Mouse (Mus musculus) heart, embryonic 14.5 days (tissue): ENCODE data around the gene Slc17a8. TPM values are rescaled to one million over a fixed set of nuclear protein-coding genes. Genes with fewer than 3 reads are reported as not detected.
A peak's percentile ranks its signal among the peaks of the same experiment; 100 is the strongest.

ENCODE experiments used
- ATAC-seq: fragments of 200-750 bp; cut with Nextera tagmentation; 2 replicates; pipeline ENCODE4 v1.8.0; 2017; ENCODE audit warnings: low read depth, moderate TSS enrichment; ENCODE audit not compliant: insufficient number of reproducible peaks, insufficient read depth, low FRiP score
- H3K27ac ChIP-seq, 2 experiments: fragments of 200-500 bp in 1 of 2; fragments of 300-500 bp in 1 of 2; sonication (generic) in 1 of 2; replicated peaks in 1 of 2; 2 replicates each; pipeline ENCODE4 v1.5.1; 2012 to 2014; ENCODE audit warnings: low read depth in 2 of 2, low read length in 2 of 2, control low read depth in 1 of 2, mild to moderate bottlenecking in 1 of 2, mixed read lengths in 1 of 2; ENCODE audit not compliant: control insufficient read depth in 1 of 2, insufficient read depth in 1 of 2
- H3K27me3 ChIP-seq: fragments of 300-500 bp; sonication (generic); 2 replicates; pipeline ENCODE4 v1.6.1; 2014; ENCODE audit warnings: mild to moderate bottlenecking, low read length, control low read depth; ENCODE audit not compliant: control insufficient read depth, insufficient read depth
- H3K36me3 ChIP-seq: fragments of 300-500 bp; sonication (generic); 2 replicates; pipeline ENCODE4 v1.6.1; 2014; ENCODE audit warnings: mild to moderate bottlenecking, control low read depth, low read length, mixed read lengths; ENCODE audit not compliant: control insufficient read depth, insufficient read depth
- H3K4me1 ChIP-seq, 2 experiments: fragments of 200-500 bp in 1 of 2; fragments of 300-500 bp in 1 of 2; sonication (generic) in 1 of 2; 2 replicates each; pipeline ENCODE4 v1.6.1; 2012 to 2014; ENCODE audit warnings: low read length in 2 of 2, control low read depth in 1 of 2, mixed read lengths in 1 of 2; ENCODE audit not compliant: control insufficient read depth in 2 of 2, insufficient read depth in 2 of 2
- H3K4me2 ChIP-seq: fragments of 300-500 bp; sonication (generic); 2 replicates; pipeline ENCODE4 v1.6.1; 2014; ENCODE audit warnings: mild to moderate bottlenecking, low read length
- H3K4me3 ChIP-seq, 2 experiments: fragments of 200-500 bp in 1 of 2; fragments of 300-500 bp in 1 of 2; sonication (generic) in 1 of 2; 2 replicates each; pipeline ENCODE4 v1.5.1; 2012 to 2014; ENCODE audit warnings: low read length in 2 of 2, mild to moderate bottlenecking in 2 of 2, control low read depth in 1 of 2, low read depth in 1 of 2, moderate library complexity in 1 of 2; ENCODE audit not compliant: control insufficient read depth in 1 of 2, insufficient read depth in 1 of 2
- H3K9ac ChIP-seq: fragments of 300-500 bp; sonication (generic); 2 replicates; pipeline ENCODE4 v1.6.1; 2014; ENCODE audit warnings: mild to moderate bottlenecking, low read length
- H3K9me3 ChIP-seq: fragments of 300-500 bp; sonication (generic); 2 replicates; pipeline ENCODE4 v1.6.1; 2016; ENCODE audit warnings: low read length, control low read depth; ENCODE audit not compliant: control insufficient read depth
- WGBS: fragments of 180-500 bp; shearing (Covaris S2); extraction: QIAGEN DNeasy Blood & Tissue Kit; methylation state at CpG from one replicate; pipeline ENCODE4 v1.1.7; 2014; 5-methylcytosine and 5-hydroxymethylcytosine counted together
- polyA plus RNA-seq: library from polyadenylated mRNA; unstranded; fragments of >200 nt; fragmentation: Nextera tagmentation; extraction: Ambion mirVana; gene quantifications from 2 replicates; pipeline ENCODE4 v1.2.1, GENCODE M21; 2014

The Slc17a8 gene
- polyA plus RNA-seq, 1 experiment from 2014 or later = 0.07 TPM

DNA sequence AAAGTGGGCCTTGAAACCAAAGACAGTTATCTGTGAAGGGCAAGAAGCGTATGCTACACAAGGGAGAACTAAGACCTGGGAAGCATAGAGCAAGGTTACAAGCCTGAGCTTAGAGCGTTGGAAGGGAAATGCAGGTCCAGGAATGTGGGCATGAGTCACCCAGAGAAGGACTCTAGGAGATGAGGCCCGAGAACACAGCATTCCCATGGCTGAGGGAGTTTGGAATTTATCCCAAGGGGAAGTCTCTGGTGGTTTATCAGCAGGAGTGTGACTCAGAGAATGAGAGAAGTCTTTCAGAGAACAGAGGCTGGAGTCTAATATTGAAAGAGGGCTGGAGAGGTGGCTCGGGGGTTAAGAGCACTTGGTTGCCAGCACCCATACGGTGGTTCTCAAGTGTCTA, 94.0 kb downstream of the Slc17a8 start:
- Histone ChIP-seq H3K27ac (peak overlapping the region; percentile 12 to 55; a peak in 3 of 4 replicates), H3K4me2 (no peak overlapping the region), H3K9me3 (no peaks in the 10 kb centered on the region), H3K36me3 (no peaks in the 10 kb centered on the region), H3K27me3 (no peaks in the 10 kb centered on the region), H3K4me1 (peaks cover 14 to 38% of the 10 kb centered on the region in 2 experiments), H3K4me3 (no peak overlapping the region), H3K9ac (no peak overlapping the region)
- 13% methylated on average over 5 of the region's 5 CpGs for WGBS
- ATAC-seq = peak; percentile 63

GRCm38 (mm10) chr10:89525823-89526222, 95.2 kb downstream of the Slc17a8 start:
- H3K4me2 ChIP-seq = no peak overlapping the region
- H3K9ac ChIP-seq = no peak overlapping the region
- H3K27me3 ChIP-seq = no peaks in the 10 kb centered on the region
- no peak for ATAC-seq
- H3K9me3 ChIP-seq = no peaks in the 10 kb centered on the region
- H3K4me1 ChIP-seq = peaks cover 17 to 34% of the 10 kb centered on the region in 2 experiments
- no peaks in the 10 kb centered on the region for H3K36me3 ChIP-seq
- H3K27ac ChIP-seq = no peak overlapping the region
- 83% methylated on average over 2 of the region's 2 CpGs for WGBS
- no peak overlapping the region for H3K4me3 ChIP-seq

Other genes with a start within 250 kb of the Slc17a8 start
- 24.0 and 25.5 TPM in 2 replicates for gene Gas2l3, start 177.3 kb downstream of the Slc17a8 start, polyA plus RNA-seq
- gene Nr1h4, start 87.7 kb downstream of the Slc17a8 start, polyA plus RNA-seq = 0.90 and 1.2 TPM in 2 replicates
- gene Scyl2, start 65.0 kb upstream of the Slc17a8 start, polyA plus RNA-seq = 9.5 and 9.9 TPM in 2 replicates
- gene Actr6, start 111.0 kb upstream of the Slc17a8 start, polyA plus RNA-seq = 24.0 and 27.7 TPM in 2 replicates
- gene Uhrf1bp1l, start 123.7 kb upstream of the Slc17a8 start, polyA plus RNA-seq = 20.7 and 22.3 TPM in 2 replicates